Mouse (Mus musculus): ENCODE measurements at regions not wholly inside any gene's neighbourhood (a gene's known extent, or its start where the extent isn't known, plus 50 kb on each side); places are given as distances from the start of the nearest gene placed in this dataset.
A peak's percentile ranks its signal among the peaks of the same experiment; 100 is the strongest.

DNA sequence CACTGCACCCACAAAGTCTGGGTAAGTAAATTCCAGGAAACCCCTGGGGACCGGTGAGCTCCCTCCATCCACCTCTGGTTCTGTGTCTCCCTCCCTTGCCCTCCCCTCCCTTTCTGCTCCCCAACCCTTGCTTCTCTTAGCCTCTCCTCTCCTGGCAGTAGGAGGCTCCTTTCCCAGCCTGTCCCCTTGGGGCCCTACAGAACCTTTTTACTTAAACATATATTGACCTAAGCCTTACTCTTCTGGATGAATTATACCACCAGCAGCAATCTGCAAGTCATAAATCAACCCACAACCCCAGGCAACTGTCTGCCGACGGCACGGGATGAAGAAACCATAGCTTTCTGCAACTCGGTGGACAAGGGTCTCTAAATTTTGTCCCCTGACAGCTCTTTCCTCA is 380.7 kb upstream of the Tbx3 start:
- no peak for DNase-seq (ENCODE audit: inconsistent age in 2 of 2, low spot score in 1 of 2)

DNA sequence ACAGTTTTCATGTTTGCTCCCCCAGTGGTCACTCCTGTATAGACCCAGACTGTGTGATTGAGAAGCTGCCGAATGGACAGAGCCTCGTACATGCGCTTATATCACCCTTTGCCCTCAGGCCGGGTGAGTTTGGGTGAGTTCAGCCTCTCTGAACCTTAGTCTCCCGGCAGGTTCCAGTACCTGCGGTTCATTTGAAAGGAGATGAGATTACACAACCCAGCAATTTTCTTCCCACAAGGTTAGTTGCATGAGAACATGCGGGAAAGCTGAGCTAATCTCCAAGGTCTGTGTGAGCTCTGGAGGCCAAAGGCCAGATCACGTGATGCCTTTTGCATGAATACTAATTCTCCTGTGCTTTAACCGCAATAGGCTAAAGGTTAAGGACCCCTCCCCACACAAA is 378.1 kb upstream of the Tbx3 start:
- peak; percentile 55 to 80 for DNase-seq (ENCODE audit: inconsistent age in 2 of 2, low spot score in 1 of 2)

DNA sequence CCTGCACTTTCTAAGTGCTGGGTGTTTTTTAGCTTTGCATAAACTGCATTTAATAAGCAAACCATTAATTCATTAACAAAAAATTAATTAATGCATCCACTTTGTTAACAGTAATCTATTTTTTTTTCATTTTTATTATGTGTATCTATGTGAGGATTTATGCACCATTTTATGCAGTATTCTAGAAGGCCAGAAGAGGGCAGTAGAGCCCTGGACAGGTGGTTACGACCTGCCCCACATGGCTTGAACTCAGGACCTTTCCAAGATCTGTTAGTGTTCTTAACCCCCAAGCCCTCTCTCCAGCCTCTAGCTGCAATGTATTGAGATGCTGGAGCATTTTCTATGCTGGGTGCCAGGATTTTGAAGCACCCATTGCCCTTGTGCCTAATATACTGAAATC is 377.6 kb upstream of the Tbx3 start:
- DNase-seq (ENCODE audit: inconsistent age in 2 of 2, low spot score in 1 of 2), result peak in 1 of 2 experiments; percentile 44

DNA sequence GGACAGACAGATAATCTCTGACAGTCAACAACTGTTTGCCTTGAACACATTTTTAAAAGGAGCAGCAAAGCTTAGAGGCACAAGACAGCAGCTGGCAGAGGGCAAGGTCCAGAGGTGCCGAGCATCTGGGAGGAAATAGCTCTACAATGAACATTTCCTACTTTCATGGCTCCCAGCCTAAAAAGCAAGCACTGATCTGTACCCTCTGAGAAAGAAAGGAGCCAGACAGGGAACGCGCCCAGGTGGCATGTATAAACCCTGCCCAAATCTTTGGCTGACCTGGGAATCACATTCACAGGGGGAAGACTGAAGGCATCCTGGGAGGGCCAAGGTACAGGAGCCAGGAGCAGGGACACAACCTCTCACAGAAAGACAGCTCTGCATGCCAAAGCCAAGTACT is 371.2 kb upstream of the Tbx3 start:
- DNase-seq (ENCODE audit: inconsistent age in 2 of 2, low spot score in 1 of 2), result no peak

GRCm38 (mm10) chr5:119300106-119300505 is 370.4 kb upstream of the Tbx3 start:
- no peak for DNase-seq (ENCODE audit: inconsistent age in 2 of 2, low spot score in 1 of 2)

DNA sequence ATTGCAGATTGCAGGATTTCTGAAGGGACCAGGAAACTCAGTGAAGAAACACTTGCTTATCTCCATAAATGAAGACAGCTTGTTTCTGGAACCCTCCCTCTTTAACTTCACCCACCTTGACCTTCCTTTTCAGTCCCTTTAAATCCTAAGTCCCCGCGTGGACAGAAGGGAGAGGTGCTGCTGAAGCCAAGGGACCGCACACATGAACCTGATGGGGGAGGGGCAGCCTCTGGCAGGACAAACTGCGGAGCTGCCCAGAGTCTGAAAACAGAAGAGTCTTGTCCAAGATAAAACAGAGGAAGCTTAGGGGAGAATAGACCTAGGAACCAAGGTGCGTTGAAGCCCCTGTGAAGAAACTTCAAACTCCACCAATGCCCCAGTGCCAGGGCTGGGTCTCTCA is 368.9 kb upstream of the Tbx3 start:
- no peak for DNase-seq (ENCODE audit: inconsistent age in 2 of 2, low spot score in 1 of 2)

GRCm38 (mm10) chr5:119304721-119305120 is 365.7 kb upstream of the Tbx3 start:
- DNase-seq (ENCODE audit: inconsistent age in 2 of 2, low spot score in 1 of 2), result peak in 1 of 2 experiments; percentile 44

- no peak for DNase-seq (ENCODE audit: inconsistent age in 2 of 2, low spot score in 1 of 2)
These were observed 362.7 kb upstream of the Tbx3 start for GRCm38 (mm10) chr5:119307768-119308167.

GRCm38 (mm10) chr5:119310178-119310930 is 360.1 kb upstream of the Tbx3 start:
- no peak for DNase-seq (ENCODE audit: inconsistent age in 2 of 2, low spot score in 1 of 2)

- no peak for DNase-seq (ENCODE audit: inconsistent age in 2 of 2, low spot score in 1 of 2)
These were observed 357.7 kb upstream of the Tbx3 start for GRCm38 (mm10) chr5:119312808-119313207.

DNA sequence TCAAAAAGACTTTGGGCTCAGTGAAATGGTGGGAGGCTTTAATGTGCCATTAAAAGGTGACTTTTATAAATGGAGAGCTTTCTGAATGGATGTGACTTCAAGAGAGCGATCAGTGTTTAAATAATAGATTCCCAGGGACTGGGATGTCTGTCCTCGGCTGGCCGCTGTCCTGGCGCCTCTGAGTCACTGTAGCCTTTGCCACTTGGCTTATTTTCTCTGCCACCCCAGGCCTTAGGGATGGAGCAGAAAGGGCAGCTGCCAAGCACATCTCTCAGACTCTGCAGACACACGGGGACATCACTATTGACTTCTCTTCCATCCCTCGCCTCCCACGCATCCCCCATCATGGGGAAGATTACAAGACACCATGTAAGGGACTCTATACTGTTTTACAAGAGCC is 355.3 kb upstream of the Tbx3 start:
- DNase-seq (ENCODE audit: inconsistent age in 2 of 2, low spot score in 1 of 2), result peak; percentile 72 to 84

DNA sequence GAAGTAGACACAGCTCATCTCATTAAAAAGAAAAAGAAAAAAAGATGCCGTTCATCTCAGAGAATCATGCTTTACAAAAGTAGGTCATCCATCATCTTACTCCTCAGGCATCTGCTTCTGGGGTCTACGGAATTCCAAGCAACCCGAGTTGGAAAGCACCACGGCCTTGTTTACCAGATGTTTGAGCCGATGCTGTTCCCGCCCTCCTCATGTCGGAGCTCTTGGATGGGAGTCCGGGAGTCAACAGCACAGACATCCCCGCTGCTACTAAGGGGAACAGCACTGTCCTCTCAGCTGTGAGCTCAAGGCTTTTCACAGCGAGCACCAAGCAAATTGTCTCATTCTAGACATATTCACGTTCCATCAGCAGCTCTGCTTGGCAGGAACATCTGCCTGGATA is 352.9 kb upstream of the Tbx3 start:
- no peak for DNase-seq (ENCODE audit: inconsistent age in 2 of 2, low spot score in 1 of 2)

GRCm38 (mm10) chr5:119321368-119322144 is 348.9 kb upstream of the Tbx3 start:
- peak in 1 of 2 experiments; percentile 41 for DNase-seq (ENCODE audit: inconsistent age in 2 of 2, low spot score in 1 of 2)

DNA sequence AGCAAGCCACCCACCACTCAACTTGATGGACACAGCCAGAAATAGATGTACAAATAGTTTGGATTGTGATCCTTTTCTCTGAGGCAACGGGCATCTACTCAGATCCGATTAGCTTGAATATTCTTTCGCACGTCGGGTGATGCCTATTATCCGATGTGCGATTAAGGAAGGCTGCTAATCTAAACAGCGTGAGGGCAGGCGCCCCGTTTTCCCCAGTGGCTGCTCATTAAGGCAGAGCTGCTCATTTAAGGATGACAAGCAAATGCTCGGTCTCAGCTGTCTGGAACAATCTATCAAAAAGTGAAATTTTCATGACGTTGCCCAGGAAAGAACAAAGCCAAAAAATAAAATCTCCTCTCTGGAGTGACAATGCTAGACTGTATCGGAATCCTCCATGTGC is 348.1 kb upstream of the Tbx3 start:
- DNase-seq (ENCODE audit: inconsistent age in 2 of 2, low spot score in 1 of 2), result peak in 1 of 2 experiments; percentile 22

DNA sequence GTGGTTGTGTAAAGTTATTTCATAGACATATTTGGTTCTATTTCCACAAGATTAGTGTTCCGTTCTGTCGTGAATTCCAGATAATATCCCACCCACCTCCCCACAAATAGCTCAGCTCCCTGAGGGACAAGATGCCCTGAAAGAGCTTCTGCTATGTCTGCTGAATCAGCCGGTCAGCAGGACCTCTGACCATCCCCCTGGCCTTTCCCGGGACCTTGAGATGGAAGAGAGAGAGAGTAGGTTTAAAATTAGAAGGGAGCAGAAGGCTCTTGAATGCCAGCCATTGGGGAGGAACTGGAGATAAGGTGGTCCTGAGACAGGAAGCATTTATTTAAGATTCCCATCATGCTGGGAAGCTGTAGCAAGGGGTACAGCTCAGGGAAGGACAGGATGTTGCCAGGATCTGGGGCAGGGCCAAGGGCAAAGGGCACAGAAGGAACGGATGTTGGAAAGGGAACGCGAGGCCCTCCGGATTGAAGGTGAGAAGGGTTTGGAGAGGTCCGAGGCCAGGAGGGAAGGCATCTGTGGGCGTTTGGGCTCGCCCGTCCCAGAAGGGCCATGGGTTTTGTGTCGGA is 344.7 kb upstream of the Tbx3 start:
- DNase-seq (ENCODE audit: inconsistent age in 2 of 2, low spot score in 1 of 2), result peak; percentile 75 to 86

DNA sequence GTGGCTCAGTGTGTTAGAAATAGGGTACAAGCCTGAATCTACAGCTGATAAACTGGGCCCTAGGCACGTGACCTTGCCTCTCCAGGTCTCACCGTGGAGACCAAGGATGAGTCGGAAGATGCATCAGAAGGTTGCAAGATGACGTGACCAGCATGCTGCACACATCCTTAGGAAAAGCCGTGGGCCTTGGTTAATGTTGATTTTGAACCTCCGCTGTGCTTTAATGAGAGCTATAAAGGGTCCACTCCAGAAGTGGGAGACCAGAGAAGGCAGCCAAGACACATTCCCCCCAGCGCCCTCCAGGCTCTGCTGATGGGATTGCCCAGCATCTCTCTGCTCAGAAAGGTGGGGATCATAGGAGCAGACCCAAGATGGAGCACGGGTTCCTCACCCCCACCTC is 343.6 kb upstream of the Tbx3 start:
- DNase-seq (ENCODE audit: inconsistent age in 2 of 2, low spot score in 1 of 2), result peak in 1 of 2 experiments; percentile 76

DNA sequence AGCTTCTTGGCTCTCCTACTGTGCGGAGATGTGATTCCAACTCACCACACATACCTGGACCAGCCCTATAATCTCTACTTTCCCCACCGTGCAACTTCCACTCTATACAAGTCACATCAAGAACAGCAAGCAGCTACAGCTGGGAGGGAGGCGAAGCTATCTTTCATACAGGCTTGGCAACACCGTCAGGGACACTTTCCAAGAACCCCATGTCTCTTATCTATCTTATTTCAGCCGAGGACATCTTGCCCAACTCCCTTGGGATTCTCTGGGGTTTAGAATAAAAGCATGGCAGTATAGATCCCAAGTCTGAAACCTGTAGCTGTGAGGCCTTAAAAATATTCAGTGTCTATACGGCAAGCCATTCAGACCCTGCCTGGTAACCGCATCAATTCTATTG is 341.5 kb upstream of the Tbx3 start:
- DNase-seq (ENCODE audit: inconsistent age in 2 of 2, low spot score in 1 of 2), result no peak

DNA sequence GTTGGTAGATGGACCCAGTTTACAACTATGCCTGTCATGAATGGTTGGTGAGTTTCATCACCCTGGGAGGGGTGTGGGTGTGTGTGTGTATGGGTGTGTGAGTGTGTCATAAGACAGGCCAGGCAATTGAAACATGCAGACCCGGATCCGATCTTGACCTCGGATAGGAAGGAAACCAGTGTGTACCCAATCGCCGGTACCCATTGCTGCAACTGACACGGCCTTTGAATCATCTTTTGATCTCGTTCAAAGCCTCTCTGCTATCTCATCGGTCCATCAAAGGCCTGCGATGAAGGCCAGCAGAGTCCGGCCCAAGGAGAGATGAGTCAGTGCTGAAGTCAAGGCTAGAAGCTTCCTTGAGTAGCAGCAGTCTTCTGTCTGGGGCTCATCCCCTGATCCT is 341.1 kb upstream of the Tbx3 start:
- DNase-seq (ENCODE audit: inconsistent age in 2 of 2, low spot score in 1 of 2), result peak; percentile 94 to 95

- peak in 1 of 2 experiments; percentile 64 for DNase-seq (ENCODE audit: inconsistent age in 2 of 2, low spot score in 1 of 2)
These were observed 340.6 kb upstream of the Tbx3 start for GRCm38 (mm10) chr5:119329860-119330259.

GRCm38 (mm10) chr5:119331461-119331860 is 339.0 kb upstream of the Tbx3 start:
- peak; percentile 97 to 98 for DNase-seq (ENCODE audit: inconsistent age in 2 of 2, low spot score in 1 of 2)

- peak; percentile 79 to 89 for DNase-seq (ENCODE audit: inconsistent age in 2 of 2, low spot score in 1 of 2)
These were observed 337.8 kb upstream of the Tbx3 start for GRCm38 (mm10) chr5:119332621-119333020.

- no peak for DNase-seq (ENCODE audit: inconsistent age in 2 of 2, low spot score in 1 of 2)
These were observed 335.3 kb upstream of the Tbx3 start for GRCm38 (mm10) chr5:119335211-119335610.

Measured in adrenal gland, adult (tissue).